Mouse (Mus musculus): Measurements from ENCODE around the gene Tacr2.

Gene Tacr2

GRCm38 (mm10) chr10:62239270-62239669, 13.0 kb upstream of the Tacr2 start:
- DNase-seq (ENCODE audit: low spot score) = peak; percentile 22

DNA sequence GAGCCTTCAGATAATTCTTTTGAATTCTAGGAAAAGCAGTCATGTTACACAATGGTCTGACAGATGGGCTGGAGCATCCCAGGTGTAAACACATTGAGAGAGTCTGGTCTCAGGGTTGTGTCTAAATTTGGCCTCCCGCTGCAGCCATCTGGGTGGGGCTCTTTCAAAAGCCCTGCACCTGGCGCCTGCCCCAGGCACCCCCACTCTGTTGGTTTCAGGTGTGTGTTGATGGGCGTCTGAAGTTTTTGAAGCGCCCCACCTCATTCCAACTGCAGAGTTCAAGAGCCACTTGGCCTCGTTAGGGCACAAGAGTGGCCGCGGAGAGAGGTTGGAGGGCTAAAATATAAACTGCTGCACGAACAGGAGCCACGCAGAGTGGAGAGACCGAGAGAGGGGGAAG, 9.9 kb upstream of the Tacr2 start:
- no peak for DNase-seq (ENCODE audit: low spot score)

- peak; percentile 76 for DNase-seq (ENCODE audit: low spot score)
These were observed 9.3 kb upstream of the Tacr2 start for GRCm38 (mm10) chr10:62242896-62243295.

GRCm38 (mm10) chr10:62244067-62244466, 8.2 kb upstream of the Tacr2 start:
- no peak for DNase-seq (ENCODE audit: low spot score)

- no peak for DNase-seq (ENCODE audit: low spot score)
These were observed 5.1 kb upstream of the Tacr2 start for GRCm38 (mm10) chr10:62247156-62247555.

GRCm38 (mm10) chr10:62247815-62248214, 4.4 kb upstream of the Tacr2 start:
- DNase-seq (ENCODE audit: low spot score) = no peak

DNA sequence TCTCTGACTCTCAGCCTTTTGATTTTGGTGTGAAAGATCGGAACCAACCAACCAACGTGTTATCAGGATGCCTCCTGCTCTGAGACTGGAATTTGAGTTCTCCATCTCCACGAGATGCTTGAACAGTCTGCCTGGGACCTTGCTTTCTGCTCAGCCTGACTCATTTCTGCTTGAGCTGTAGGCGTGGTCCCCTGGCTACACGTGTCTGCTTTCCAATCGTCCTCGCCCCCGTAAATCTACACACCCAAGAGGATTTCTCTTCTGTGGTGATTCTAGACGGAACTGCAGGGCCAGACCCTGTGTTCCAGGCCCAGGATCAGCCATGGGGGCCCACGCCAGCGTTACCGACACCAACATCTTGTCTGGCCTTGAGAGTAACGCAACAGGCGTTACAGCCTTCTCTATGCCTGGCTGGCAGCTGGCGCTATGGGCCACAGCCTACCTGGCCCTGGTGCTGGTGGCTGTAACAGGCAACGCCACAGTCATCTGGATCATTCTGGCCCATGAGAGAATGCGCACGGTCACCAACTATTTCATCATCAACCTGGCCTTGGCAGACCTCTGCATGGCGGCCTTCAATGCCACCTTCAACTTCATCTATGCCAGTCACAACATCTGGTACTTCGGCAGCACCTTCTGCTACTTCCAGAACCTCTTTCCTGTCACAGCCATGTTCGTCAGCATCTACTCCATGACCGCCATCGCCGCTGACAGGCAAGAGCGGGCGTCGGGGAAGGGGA, 428 bp downstream of the Tacr2 start:
- DNase-seq (ENCODE audit: low spot score) = no peak

GRCm38 (mm10) chr10:62258298-62258697, 6.1 kb downstream of the Tacr2 start:
- DNase-seq (ENCODE audit: low spot score) = peak; percentile 65

- DNase-seq (ENCODE audit: low spot score) = peak; percentile 92
These were observed 9.1 kb downstream of the Tacr2 start for GRCm38 (mm10) chr10:62261115-62261886.

GRCm38 (mm10) chr10:62264299-62264698, 12.1 kb downstream of the Tacr2 start:
- DNase-seq (ENCODE audit: low spot score) = no peak

GRCm38 (mm10) chr10:62269278-62269677, 17.0 kb downstream of the Tacr2 start:
- DNase-seq (ENCODE audit: low spot score) = no peak

GRCm38 (mm10) chr10:62275235-62275634, 23.0 kb downstream of the Tacr2 start:
- DNase-seq (ENCODE audit: low spot score) = peak; percentile 82

DNA sequence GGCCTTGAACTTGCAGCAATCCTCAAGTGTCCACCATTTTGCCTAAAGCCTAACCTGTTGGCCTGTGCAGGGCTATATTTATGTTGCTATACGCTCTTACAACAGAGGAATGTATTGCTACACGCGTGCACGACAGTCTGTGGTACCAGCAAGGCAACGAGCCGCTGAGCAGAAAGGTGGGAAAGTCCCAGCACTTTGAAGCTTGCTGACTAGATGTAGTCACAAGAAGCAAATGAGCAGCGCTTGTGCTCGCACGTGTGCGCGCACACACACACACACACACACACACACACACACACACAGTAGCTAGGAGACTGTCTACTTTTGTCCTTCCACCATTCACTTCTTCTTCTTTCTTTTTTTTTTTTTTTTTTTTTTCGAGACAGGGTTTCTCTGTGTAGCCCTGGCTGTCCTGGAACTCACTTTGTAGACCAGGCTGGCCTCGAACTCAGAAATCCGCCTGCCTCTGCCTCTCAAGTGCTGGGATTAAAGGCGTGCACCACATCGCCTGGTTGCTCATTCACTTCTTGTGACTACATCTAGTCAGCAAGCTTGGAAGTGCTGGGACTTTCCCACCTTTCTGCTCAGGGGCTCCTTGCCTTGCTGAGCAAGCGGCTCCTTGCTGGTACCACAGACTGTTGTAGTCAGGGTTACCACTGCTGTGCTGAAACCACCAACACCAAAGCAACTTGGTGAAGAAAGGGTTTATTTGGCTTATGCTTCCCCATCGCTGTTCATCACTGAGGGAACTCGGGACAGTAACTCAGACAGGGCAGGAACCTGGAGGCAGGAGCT, 25.5 kb downstream of the Tacr2 start:
- DNase-seq (ENCODE audit: low spot score) = no peak

DNA sequence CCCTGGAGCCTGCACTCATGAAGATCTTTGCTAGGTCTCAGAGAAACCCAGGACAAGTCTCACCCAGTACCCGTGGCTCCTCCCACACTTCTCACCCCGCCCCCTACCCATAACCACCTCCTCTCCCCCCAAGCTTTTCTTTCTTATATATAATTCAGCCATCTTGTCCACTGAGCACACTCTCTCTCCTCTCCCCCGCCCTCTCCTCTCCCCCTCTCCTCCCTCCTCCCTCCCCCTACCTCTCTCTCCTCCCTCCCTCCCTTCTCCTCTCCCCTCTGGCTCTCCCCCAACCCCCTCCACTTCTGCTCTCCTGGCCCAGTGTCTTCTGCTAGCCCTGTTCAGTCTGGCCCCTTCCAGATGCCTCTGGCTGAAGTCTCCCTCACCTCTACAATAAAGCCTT, 26.8 kb downstream of the Tacr2 start:
- no peak for DNase-seq (ENCODE audit: low spot score)

DNA sequence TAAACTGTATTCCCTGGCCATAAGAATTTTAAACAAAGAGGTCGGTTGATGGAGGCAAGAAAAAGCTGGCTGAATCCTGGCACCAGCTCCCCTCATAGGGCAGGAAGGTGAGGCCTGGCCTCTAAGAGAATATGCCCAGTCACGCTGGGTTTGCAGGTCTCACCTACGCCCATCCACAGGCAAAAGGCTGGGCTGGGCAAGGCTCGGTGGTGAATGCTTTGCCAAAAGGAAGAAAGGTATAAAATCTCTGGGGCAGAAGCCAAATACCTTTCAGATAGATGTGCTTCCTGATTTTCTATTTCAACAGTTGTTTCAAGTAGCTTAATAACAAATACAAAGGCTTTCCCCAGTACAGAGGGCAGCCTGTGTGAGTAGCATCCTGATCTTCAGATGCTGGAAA, 27.4 kb downstream of the Tacr2 start:
- no peak for DNase-seq (ENCODE audit: low spot score)

DNA sequence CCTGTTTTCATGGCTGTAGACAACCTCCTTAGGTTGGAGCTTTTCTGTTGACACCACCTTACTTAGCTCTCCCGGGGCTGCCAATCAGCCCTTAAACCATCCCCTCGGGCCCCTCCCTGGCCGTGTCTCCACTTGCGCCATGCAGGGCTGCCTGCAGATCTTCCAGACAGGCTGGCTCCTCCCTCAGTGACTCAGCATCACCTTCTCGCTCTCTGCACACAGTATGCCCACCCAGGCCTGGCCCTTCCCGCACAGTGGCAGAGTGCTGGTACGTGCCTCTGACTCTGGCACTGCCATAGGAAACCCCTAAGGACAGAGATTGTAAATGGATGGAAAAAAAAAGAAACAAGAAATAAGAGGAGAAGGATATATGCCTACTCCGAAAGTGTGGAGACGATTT, 30.5 kb downstream of the Tacr2 start:
- no peak for DNase-seq (ENCODE audit: low spot score)

DNA sequence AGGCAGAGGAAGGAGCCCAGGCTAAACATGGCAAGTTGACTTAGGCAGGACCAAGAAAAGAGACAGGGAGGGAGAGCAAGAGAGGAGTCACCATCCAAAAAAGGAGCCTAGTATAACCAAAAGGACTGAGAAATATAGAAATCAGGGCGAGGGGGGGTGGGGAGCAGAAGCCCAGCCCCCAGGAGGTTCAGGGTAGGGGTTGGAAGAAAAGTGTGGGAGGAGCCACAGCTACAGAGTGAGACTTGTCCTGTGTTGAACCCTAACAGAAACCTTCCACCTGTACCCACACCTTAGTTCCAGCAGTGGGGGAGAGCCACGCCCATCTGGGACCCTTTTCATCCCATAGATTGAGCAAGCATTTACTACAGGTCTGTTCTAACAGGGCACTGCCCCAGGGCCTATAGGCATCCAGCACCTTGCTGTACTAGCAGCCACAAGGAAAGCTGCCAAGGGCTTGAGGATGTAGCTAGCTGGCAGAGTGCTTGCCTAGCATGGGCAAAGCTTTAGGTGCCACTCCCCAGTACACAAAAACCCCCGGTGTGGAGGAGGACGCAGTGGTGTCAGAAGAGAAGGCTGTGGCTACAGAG, 31.1 kb downstream of the Tacr2 start:
- no peak for DNase-seq (ENCODE audit: low spot score)

DNA sequence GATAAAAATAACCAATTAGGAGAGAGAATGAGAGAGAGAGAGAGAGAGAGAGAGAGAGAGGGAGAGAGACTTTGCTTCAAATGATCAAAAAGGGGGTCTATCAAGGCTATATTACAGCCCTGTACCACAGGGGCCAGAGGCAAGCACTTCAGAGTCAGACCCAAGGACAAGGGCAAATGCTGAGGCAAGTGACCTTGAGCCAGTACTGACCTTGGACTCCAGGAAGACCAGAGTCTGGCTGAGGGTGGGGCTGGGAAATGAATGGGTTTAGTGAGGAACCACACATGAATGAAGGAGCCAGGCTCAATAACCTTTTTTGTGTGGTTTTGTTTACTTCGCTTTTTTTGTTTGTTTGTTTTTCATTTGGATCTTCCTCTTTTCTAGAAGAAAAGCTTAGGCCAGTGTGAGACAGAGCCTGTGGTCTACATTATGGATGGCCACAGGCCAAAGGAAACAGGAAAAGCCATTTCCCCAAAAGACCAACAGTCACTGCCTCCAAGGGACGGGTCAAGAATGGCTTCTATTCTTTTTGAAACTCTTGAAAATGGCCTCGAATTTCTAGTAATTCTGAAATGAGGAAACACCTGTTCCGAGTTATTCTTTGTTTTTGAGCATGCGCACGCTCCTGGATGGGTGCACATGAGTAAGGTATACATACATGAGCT, 35.4 kb downstream of the Tacr2 start:
- DNase-seq (ENCODE audit: low spot score) = no peak

DNA sequence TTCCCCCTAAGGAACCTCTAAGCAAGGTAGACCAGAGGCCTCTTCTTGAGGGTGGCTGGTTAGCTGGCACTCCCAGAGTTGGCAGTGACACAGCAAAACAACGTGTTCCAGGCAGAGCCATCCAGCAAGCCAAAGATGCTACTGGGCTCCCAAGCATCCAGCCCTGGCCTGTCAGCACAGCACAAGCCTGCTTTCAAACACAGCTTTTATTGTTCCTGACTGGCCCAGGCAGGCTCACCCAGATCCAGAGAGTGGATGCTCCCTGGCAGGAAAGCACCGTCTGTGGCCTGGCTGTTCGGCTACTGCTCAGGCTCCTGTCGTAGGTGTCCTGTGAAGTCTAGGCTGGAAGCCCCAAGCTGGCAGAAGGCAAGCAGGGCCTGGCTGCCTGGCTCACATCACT, 41.9 kb downstream of the Tacr2 start:
- no peak for DNase-seq (ENCODE audit: low spot score)

DNA sequence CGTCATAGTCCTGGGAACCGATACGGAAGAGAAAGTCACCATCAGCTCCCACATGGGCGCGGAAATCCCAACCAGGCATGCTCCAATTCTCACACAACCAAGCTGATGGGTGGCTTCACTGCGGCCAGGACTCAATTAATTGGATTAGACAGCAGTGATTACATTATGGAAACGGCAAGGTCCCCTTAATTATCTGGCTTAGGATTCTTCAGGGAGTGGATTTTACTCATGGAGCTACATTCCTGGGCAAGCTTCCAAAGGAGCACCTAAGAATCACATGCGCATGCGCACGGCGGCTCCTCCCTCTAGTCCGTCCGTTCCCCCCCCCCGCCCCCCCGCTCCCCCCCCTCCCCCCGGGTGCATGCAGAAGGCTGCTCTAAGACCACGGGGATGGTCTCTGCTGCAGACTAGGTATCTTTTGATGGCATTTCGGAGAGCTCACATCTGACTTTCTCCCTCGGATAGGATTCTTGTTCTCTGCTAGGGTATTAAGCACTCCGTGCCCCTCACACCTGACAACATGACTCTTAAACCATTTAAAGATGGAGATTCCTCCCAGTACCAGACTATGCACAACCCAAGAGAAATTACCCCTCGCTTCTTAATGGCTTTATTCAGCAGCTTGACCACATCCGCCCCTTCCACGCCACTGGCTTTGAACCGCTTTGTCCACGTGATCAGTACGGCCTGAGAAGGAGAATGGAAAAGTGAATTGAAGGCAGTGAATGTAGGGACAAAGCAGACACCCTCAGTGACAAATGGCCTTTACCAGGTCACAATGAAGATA, 44.0 kb downstream of the Tacr2 start:
- DNase-seq (ENCODE audit: low spot score) = peak; percentile 42

All from embryo, embryonic 10 days (tissue).